Mouse (Mus musculus): ENCODE results near the gene Neurod2.

DNA sequence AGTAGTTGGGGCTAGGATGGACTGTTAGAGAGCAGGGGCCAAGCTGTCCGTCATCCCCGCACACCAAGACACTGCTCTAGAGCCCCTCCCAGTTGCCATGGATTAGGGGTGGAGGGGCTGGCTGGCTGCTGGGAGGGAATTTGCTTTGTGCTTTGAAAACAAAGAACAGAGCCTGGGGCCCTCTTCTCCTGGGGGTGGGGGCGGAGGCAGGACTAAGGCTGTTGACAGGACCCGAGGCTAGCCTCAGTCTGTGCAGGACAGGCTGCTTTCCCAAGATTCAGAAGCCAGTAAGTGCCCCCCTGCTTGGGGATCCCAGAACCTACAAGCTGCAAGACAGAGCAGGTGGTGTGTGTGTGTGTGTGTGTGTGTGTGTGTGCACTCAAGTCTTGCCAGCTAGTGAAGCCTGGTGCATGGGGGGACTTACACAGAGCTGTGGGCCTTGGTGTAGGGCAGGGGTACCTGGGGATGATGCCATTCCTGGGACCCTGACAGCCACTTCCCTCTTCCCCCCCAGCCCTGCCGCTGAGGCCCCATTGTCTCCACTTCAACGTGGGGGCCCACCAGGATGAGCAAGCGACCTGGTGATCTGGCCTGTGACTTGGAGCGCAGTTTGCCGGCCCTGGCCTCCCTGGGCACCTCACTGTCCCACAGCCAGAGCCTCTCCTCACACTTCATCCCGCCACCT is 42.2 kb upstream of the Neurod2 start:
- TF ChIP-seq POLR2A (IDR thresholded peaks at IDR 0.05; ENCODE audit: borderline replicate concordance, control insufficient read depth, low read depth, low read length): no peak
- no peak for TF ChIP-seq CTCF (IDR thresholded peaks at IDR 0.05; ENCODE audit: control insufficient read depth, insufficient read depth, low read length)

Measured in bone marrow, adult 2 months (tissue).